Mouse (Mus musculus): Measurements from ENCODE around the gene Muc1.

DNA sequence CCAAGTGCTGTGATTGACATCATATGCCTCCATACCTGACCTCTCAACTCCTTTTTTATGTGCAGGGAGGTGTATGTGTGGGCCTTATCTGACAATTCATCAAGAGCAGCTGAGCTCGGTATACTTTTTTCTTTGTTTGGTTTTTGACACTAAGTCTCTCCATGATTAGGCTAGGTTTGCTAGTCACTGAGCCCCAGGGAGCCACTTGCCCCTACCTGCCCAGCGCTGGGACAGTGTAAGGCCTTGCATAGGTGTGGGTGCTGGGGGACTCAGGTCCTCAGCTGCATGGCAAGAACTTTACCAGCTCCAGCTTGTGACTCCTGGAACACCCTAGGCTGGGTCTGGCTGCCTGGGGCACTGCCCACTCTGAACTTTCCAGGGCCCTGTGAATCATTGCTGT lies 22.2 kb upstream of the Muc1 start:
- TF ChIP-seq POLR2A (IDR thresholded peaks at IDR 0.05; ENCODE audit: borderline replicate concordance, control insufficient read depth, low read depth, low read length): no peak
- TF ChIP-seq CTCF (IDR thresholded peaks at IDR 0.05; ENCODE audit: control insufficient read depth, insufficient read depth, low read length): no peak
